Mouse (Mus musculus): Measurements from ENCODE around the gene Gm17654. TPM values are rescaled to one million over a fixed set of nuclear protein-coding genes. Genes with fewer than 3 reads are reported as not detected.
"Not testable (repeated sequence)": the region's sequence is repeated elsewhere in the genome, so short reads cannot be mapped to it uniquely, and the experiment has no call there.

Gene Gm17654
- polyA plus RNA-seq, 1 experiment from 2014 or later, result not detected

- not testable (repeated sequence) for H3K27me3 ChIP-seq (ENCODE audit: control insufficient read depth, insufficient read depth, low read length); H3K27ac ChIP-seq (ENCODE audit: low read length); H3K4me3 ChIP-seq (ENCODE audit: low read depth, low read length); H3K36me3 ChIP-seq (ENCODE audit: control insufficient read depth, insufficient read depth, low read length); ATAC-seq (ENCODE audit: insufficient number of reproducible peaks, insufficient read depth, low FRiP score, low read depth); H3K4me1 ChIP-seq (ENCODE audit: control insufficient read depth, insufficient read depth, low read length); H3K4me2 ChIP-seq (replicated peaks; ENCODE audit: low read depth, low read length); H3K9ac ChIP-seq (replicated peaks; ENCODE audit: low read depth, low read length); H3K9me3 ChIP-seq (ENCODE audit: control insufficient read depth, low read depth, low read length)
- 31% methylated on average over 13 of the region's 15 CpGs for WGBS
Measured at GRCm38 (mm10) chr14:43531052-43532010, 47.6 kb downstream of the Gm17654 start.

Other genes starting within 250 kb of the Gm17654 start
- gene 1700001F09Rik, start 231.3 kb downstream of the Gm17654 start, polyA plus RNA-seq (2014; fragmentation: Nextera tagmentation; extraction: Ambion mirVana), result not detected in 2 replicates
- gene Gm8138, start 162.8 kb downstream of the Gm17654 start, polyA plus RNA-seq (2014; fragmentation: Nextera tagmentation; extraction: Ambion mirVana), result not detected in 2 replicates
- gene Gm5799, start 35.6 kb downstream of the Gm17654 start, polyA plus RNA-seq (2014; fragmentation: Nextera tagmentation; extraction: Ambion mirVana), result 0.29 TPM in 1 of 2 replicates, not detected in the other
- not detected in 2 replicates for gene Gm10375, start 28.9 kb upstream of the Gm17654 start, polyA plus RNA-seq (2014; fragmentation: Nextera tagmentation; extraction: Ambion mirVana)
- gene Gm8165, start 98.1 kb upstream of the Gm17654 start, polyA plus RNA-seq (2014; fragmentation: Nextera tagmentation; extraction: Ambion mirVana), result not detected in 2 replicates
- 2.1 and 2.3 TPM in 2 replicates for gene Gm7324, start 118.7 kb upstream of the Gm17654 start, polyA plus RNA-seq (2014; fragmentation: Nextera tagmentation; extraction: Ambion mirVana)
- not detected in 2 replicates for gene Gm16506, start 148.3 kb upstream of the Gm17654 start, polyA plus RNA-seq (2014; fragmentation: Nextera tagmentation; extraction: Ambion mirVana)
- not detected in 2 replicates for gene Gm6526, start 168.7 kb upstream of the Gm17654 start, polyA plus RNA-seq (2014; fragmentation: Nextera tagmentation; extraction: Ambion mirVana)
- gene Gm8180, start 205.6 kb upstream of the Gm17654 start, polyA plus RNA-seq (2014; fragmentation: Nextera tagmentation; extraction: Ambion mirVana), result not detected in 2 replicates